Mouse (Mus musculus) liver, embryonic 14.5 days (tissue): Measurements from ENCODE around the gene Cdkl1. TPM values are rescaled to one million over a fixed set of nuclear protein-coding genes. Genes with fewer than 3 reads are reported as not detected.

Source experiments
- ATAC-seq: fragments of 200-750 bp; cut with Nextera tagmentation; 2 replicates; pipeline ENCODE4 v1.8.0; 2017; ENCODE audit warnings: moderate number of reproducible peaks, mild to moderate bottlenecking, moderate library complexity; ENCODE audit not compliant: insufficient read depth
- DNase-seq, 3 experiments: peaks; one replicate each; pipeline ENCODE4 v3.0.0-alpha.2; 2012 to 2013; ENCODE audit warnings: low read depth in 3 of 3, low spot score in 3 of 3
- H3K27ac ChIP-seq: fragments of 300-500 bp; sonication (generic); 2 replicates; pipeline ENCODE4 v1.5.1; 2014; ENCODE audit warnings: moderate library complexity, mild to moderate bottlenecking, control low read depth, inconsistent platforms
- H3K27me3 ChIP-seq: fragments of 300-500 bp; sonication (generic); 2 replicates; pipeline ENCODE4 v1.6.1; 2014; ENCODE audit warnings: mild to moderate bottlenecking, low read length, moderate library complexity; ENCODE audit not compliant: control insufficient read depth, insufficient read depth
- H3K36me3 ChIP-seq: fragments of 300-500 bp; sonication (generic); replicated peaks from 2 replicates; pipeline ENCODE4 v1.6.1; 2014; ENCODE audit warnings: low read depth; ENCODE audit not compliant: control insufficient read depth, insufficient read depth
- H3K4me1 ChIP-seq, 2 experiments: fragments of 200-500 bp in 1 of 2; fragments of 300-500 bp in 1 of 2; sonication (generic) in 1 of 2; replicated peaks; 2 replicates each; pipeline ENCODE4 v1.6.1; 2012 to 2014; ENCODE audit warnings: antibody characterized with exemption in 1 of 2, inconsistent platforms in 1 of 2, low read length in 1 of 2; ENCODE audit not compliant: control insufficient read depth in 2 of 2, insufficient read depth in 2 of 2
- H3K4me2 ChIP-seq: fragments of 300-500 bp; sonication (generic); 2 replicates; pipeline ENCODE4 v1.6.1; 2014; ENCODE audit warnings: low read depth, mild to moderate bottlenecking, control low read depth, moderate library complexity
- H3K4me3 ChIP-seq, 2 experiments: fragments of 200-500 bp in 1 of 2; fragments of 300-500 bp in 1 of 2; sonication (generic) in 1 of 2; 2 replicates each; pipeline ENCODE4 v1.5.1; 2012 to 2014; ENCODE audit warnings: low read depth in 2 of 2, low read length in 2 of 2, mild to moderate bottlenecking in 2 of 2, control low read depth in 1 of 2, inconsistent platforms in 1 of 2, moderate library complexity in 1 of 2; ENCODE audit not compliant: insufficient read depth in 1 of 2
- H3K9ac ChIP-seq: fragments of 300-500 bp; sonication (generic); replicated peaks from 2 replicates; pipeline ENCODE4 v1.6.1; 2014; ENCODE audit warnings: mild to moderate bottlenecking, control low read depth, moderate library complexity
- H3K9me3 ChIP-seq: fragments of 300-500 bp; sonication (generic); 2 replicates; pipeline ENCODE4 v1.6.1; 2016; ENCODE audit warnings: low read length, mixed read lengths; ENCODE audit not compliant: control insufficient read depth
- CTCF ChIP-seq: IDR thresholded peaks from 2 replicates; pipeline ENCODE4 v1.5.1; 2016; ENCODE audit warnings: antibody characterized with exemption, low read depth, control low read depth
- EP300 ChIP-seq: IDR thresholded peaks from 2 replicates; pipeline ENCODE4 v1.6.1; 2016; ENCODE audit warnings: antibody characterized with exemption, low read depth
- WGBS: fragments of 180-500 bp; shearing (Covaris S2); extraction: QIAGEN DNeasy Blood & Tissue Kit; methylation state at CpG from one replicate; pipeline ENCODE4 v1.1.7; 2014; ENCODE audit not compliant: insufficient replicate concordance; 5-methylcytosine and 5-hydroxymethylcytosine counted together
- polyA plus RNA-seq, 2 experiments: library from polyadenylated mRNA; depleted of rRNA in 1 of 2; stranded (reverse) in 1 of 2; unstranded in 1 of 2; fragments of >200 nt; fragmentation: Nextera tagmentation in 1 of 2; extraction: Ambion mirVana in 1 of 2; gene quantifications; 2 replicates each; pipeline versions ENCODE4 v1.2.1 to v1.2.3; 2012 to 2014

Cdkl1 gene
- polyA plus RNA-seq, 2 experiments = 0.80 to 1.4 TPM

GRCm38 (mm10) chr12:69783247-69784025 lies 7.6 kb downstream of the Cdkl1 start:
- Histone ChIP-seq H3K4me1 (peaks cover 45 to 51% of the 10 kb centered on the region in 2 experiments), H3K4me2 (peak overlapping the region; percentile 81), H3K9me3 (no peaks in the 10 kb centered on the region), H3K9ac (peak overlapping the region; percentile 73), H3K27me3 (no peaks in the 10 kb centered on the region), H3K36me3 (no peaks in the 10 kb centered on the region), H3K27ac (peak overlapping the region; percentile 95), H3K4me3 (peak overlapping the region; percentile 39 to 43)
- peak; percentile 83 to 87 (median 83) for DNase-seq
- TF ChIP-seq EP300 (peak; percentile 97), CTCF (no peak)
- 34% methylated on average over 6 of the region's 6 CpGs for WGBS
- peak; percentile 98 for ATAC-seq

DNA sequence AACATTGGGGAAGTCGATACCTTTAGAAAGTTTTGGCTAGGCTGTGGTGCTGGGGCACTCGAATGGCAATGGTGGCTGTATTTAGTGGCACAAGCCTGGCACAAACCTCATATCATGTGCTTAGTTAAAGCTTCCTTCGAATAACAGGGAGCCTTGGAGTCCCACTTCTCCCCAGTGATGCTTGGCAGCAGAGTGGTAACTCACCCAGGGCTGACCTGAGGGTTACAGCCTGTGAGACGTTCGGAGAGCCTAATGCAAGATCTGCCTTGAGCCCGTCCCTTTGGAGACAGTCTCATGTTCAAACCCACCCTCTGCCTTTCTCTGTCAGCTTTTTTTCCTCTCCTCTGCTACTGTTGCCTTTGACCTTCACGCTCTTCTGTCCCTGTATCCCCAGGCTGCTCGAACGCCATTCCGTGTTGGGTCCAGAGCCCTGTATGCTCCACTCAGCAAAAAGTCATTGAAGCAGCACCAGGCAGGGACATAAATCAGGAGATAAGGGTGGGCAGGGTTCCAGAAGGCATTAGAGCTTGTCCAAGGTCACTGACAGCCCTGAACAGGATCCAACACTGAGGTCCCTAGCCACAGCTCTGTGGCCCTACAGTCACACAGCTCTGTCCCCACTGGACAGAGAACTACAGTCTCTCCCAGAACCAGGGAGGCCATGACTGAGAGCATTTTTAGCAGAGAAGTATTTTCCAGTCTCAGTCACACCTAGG lies 9.0 kb downstream of the Cdkl1 start:
- DNase-seq = no peak
- ATAC-seq = 0 out of 2 replicates have a peak, but pooled peaks have one; percentile 12
- no peak for TF ChIP-seq CTCF
- no peak for TF ChIP-seq EP300
- Histone ChIP-seq H3K9ac (peak overlapping the region; percentile 6; the same call in 1 of the 2 replicates), H3K27ac (peak overlapping the region; percentile 95), H3K27me3 (no peaks in the 10 kb centered on the region), H3K4me3 (no peak overlapping the region), H3K9me3 (no peaks in the 10 kb centered on the region), H3K4me1 (peaks cover 36 to 40% of the 10 kb centered on the region in 2 experiments), H3K4me2 (peak overlapping the region; percentile 81), H3K36me3 (no peaks in the 10 kb centered on the region)
- WGBS = 76% methylated on average over 10 of the region's 10 CpGs

DNA sequence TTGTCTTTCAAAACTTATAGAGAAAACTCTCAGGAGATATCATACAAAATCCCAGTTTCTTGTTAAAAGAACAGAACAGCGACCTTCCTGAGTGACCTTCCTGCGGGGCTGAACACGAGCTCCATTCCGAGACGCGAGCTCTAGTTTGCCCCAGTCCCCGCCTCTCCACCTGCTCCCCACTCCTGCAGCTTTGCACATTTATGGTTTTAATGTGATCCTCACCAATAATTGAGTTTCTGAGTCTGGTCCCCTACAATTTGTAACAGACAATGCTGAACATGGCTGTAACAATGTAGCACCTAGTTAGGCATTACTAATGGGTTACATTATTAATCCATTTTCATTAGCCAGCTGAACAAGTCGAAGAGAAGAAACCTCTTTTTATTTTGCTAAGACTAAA lies 9.6 kb downstream of the Cdkl1 start:
- Histone ChIP-seq H3K4me3 (no peak overlapping the region), H3K36me3 (no peaks in the 10 kb centered on the region), H3K9me3 (no peaks in the 10 kb centered on the region), H3K27ac (no peak overlapping the region), H3K4me2 (no peak overlapping the region), H3K4me1 (peaks cover 40 to 42% of the 10 kb centered on the region in 2 experiments), H3K27me3 (no peaks in the 10 kb centered on the region), H3K9ac (no peak overlapping the region)
- ATAC-seq (no peak), DNase-seq (no peak)
- TF ChIP-seq EP300 = no peak
- no peak for TF ChIP-seq CTCF
- WGBS = 89% methylated on average over 8 of the region's 8 CpGs

- Histone ChIP-seq H3K27me3 (no peaks in the 10 kb centered on the region), H3K9me3 (no peaks in the 10 kb centered on the region), H3K36me3 (no peaks in the 10 kb centered on the region), H3K9ac (no peak overlapping the region), H3K27ac (no peak overlapping the region), H3K4me2 (no peak overlapping the region), H3K4me1 (peaks cover 18 to 19% of the 10 kb centered on the region in 2 experiments), H3K4me3 (no peak overlapping the region)
- TF ChIP-seq CTCF = no peak
- DNase-seq = no peak
- no peak for ATAC-seq
- 73% methylated on average over 2 of the region's 2 CpGs for WGBS
These were observed 13.1 kb downstream of the Cdkl1 start for GRCm38 (mm10) chr12:69777957-69778356.

- ATAC-seq = no peak
- no peaks in the 10 kb centered on the region for H3K9me3 ChIP-seq
- 79% methylated on average over 6 of the region's 6 CpGs for WGBS
- H3K4me2 ChIP-seq = no peak overlapping the region
- H3K36me3 ChIP-seq = no peaks in the 10 kb centered on the region
- no peaks in the 10 kb centered on the region for H3K27me3 ChIP-seq
- H3K4me3 ChIP-seq = no peak overlapping the region
- H3K4me1 ChIP-seq = peaks cover 12 to 13% of the 10 kb centered on the region in 2 experiments
- no peak overlapping the region for H3K9ac ChIP-seq
- TF ChIP-seq EP300 (no peak), CTCF (no peak)
- no peak for DNase-seq
- H3K27ac ChIP-seq = no peak overlapping the region
These were observed 13.7 kb downstream of the Cdkl1 start for GRCm38 (mm10) chr12:69777341-69777730.
